Mouse (Mus musculus) frontal cortex, postnatal 25 days (tissue): ENCODE data around the gene Olfr19.
"Not testable (repeated sequence)": the region's sequence is repeated elsewhere in the genome, so short reads cannot be mapped to it uniquely, and the experiment has no call there.

ENCODE experiments used
- DNase-seq, 2 experiments: peaks; one replicate each; pipeline ENCODE4 v3.0.0; 2022; ENCODE audit warnings: low spot score in 2 of 2

The Olfr19 gene

DNA sequence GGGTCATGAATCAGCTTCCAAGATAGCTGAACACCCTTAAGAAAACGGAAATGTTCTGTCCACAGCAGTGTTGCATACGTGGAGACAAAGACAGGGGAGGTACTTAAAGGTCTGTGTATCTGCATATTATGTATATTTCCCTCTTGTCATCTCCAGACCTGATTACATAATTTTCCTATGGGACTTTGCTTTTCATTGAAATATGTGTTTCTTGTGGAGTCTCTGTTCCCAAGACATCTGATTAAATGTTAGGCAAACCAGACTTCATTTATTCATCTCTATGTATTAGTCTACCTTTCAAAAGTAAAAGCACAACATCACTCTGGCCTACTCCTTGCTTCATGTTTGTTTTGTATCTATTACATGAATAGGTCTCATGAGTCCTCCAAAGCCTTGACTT lies at the start of gene Olfr19:
Olfr19 (minus strand) TSS at position 101 of the 400 bp plus-strand sequence.
- DNase-seq: no peak

DNA sequence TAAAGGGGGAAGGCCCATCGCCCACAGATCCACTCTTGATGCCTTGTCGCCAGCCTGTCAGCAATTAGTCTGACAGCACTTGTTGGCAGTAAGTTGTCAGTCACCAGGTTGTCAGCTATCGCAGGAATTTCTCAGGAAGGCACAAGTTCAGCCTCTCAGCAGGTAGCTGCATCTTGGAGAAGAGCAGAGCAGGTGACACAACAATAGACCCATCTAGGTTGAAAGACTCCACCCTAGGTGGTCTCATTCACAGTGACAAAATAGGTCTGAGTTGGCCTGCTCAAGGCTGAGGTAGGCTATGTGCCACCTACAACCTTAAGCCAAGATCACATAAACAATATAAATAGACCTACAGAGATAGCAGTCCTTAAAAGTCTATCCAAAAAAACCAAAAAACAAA lies 8.8 kb upstream of the Olfr19 start:
- no peak for DNase-seq

DNA sequence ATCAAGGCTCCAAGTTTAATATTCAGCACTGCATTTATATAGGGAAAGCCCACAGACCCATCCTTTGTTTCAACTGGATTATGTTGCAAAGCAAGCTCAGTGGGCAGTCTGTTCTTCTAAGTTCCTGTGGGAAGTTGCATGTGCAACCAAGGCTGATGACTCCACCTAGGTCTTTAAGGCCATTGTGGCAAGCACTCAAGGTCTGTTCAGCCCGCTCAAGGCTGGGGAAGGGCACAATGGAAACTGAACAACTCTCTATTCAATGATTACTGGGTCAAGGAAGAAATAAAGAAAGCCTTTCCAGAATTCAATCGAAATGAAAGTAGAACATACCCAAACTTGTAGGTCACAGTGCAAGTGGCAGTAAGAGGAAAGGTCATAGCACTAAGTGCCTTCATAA lies 7.8 kb upstream of the Olfr19 start:
- no peak for DNase-seq

DNA sequence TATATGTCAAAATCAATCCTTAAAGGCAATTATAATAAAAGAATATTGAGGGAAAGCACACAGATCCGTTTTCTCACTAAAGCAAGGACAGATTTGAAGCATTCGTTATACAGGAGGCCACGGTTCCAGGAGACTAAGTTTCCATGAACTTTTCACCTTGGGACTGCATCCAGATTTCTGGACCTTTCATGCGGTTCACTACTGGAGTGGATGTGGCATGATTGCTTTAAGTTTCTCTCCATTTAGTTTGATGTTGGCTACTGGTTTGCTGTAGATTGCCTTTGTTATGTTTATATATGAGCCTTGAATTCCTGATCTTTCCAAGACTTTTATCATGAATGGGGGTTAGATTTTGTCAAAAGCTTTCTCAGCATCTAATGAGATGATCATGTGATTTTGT lies 11.2 kb downstream of the Olfr19 start:
- no peak for DNase-seq

DNA sequence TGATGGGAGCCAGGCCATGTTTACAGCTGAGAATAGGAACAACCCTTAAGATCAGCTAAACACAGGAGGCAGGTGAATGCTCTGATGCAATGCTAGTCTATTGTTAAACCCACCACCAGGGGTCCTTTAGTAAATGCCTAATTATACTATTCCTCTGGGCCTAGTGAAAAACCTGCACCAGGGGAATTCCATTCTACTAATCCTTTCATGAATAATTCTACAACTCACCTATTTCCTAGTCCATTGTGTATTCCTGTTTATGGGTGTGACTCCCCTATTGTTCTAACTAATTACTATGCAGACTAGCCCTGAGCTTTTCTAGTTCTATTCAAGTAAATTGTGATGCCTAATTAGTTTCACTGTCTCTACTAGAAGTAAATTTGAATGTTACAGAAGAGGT lies 11.7 kb downstream of the Olfr19 start:
- DNase-seq: not testable (repeated sequence)

DNA sequence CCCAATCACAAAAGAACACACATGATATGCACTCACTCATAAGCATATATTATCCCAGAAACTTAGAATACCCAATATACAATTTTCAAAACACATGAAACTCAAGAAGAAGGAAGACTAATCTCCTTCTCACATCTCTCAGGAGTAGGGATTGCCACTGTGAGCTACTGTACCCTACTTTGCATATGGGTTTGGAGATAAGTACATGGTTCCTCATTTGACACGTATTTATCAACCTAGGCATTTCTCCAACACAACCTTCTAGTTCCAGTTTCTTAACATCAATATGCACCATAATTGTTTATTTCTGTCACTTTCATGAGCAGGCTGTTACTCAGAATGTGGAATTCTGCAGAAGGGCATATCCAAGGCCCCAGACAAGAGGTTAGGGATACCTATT lies 31.1 kb downstream of the Olfr19 start:
- no peak for DNase-seq

DNA sequence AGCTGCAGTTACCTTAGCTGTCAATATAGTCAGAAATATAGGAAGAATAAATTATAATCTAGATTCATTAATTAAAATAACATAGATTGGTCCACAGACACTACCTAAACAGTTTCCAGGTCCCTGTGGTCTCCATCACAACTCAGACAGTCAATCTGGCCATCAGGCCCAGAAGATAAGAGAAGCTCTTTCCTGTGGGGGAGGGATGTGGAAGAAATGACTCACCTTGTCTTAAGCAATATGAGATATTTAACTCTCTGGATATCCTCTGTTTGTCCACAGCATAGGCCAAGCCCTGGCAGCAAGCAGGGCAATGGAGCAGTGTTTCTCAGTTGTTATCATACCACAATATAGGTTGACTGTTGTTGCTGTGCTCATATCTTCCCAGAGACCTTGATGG lies 42.5 kb downstream of the Olfr19 start:
- no peak for DNase-seq
